Mouse (Mus musculus): ENCODE measurements around the gene Bloc1s2. TPM values are rescaled to one million over a fixed set of nuclear protein-coding genes. Genes with fewer than 3 reads are reported as not detected.

Gene Bloc1s2
- total RNA-seq (2014; fragmentation: Nextera tagmentation) = 51.8 and 70.5 TPM in 2 replicates
- 95.4 and 102 TPM in 2 replicates for total RNA-seq (2017)
- polyA plus RNA-seq (2012) = 302 and 361 TPM in 2 replicates

DNA sequence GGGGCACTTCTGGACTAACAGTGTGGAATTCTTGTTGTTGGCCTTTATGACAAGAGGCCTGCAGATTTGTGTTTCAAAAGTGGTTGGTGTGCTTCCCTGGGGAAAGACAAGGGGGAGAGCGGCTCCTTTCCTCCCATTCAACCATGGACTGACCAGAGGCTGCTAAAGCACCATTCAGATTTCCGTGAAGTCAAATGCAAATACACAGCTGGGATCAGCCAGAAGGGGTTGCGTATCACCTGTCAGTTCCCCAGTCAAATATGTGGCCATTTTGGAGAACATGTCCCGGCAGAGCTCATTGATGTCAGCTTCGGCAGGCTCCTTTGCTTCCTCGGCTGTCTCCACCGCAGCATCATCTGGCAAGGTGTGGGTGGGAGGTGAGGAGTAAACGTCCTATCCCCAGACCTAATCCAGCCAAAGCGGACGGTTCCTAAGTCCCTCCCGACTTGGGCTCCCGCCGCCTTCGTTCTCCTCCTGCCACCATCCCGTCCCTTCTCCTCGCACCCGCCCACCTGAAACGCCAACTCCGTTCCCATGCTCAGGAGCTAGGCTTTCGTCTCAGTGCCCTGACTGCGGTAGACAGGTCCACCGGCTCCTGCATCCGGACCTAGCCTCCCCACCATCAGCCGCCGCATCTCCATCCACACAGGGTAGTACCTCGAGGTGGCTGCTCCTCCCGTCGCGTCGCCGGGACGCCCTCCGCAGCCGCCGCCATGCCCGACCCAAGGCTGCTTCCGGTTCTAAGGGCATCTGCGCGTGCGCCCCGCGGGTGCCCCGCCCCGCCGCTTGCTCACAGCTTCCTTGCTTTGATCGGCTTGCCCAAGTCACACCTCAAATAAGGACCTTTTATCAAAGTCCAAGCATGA is at the start of gene Bloc1s2:
Gene Bloc1s2, minus strand, starts transcription at position 745 of the 866 bp plus-strand sequence.
- Histone ChIP-seq H3K36me3 (replicated peaks) (peaks cover 32% of the 10 kb centered on the region), H3K27me3 (ENCODE audit: insufficient read depth, low read length) (peaks cover 12% of the 10 kb centered on the region), H3K4me3 (ENCODE audit: low read depth, low read length) (peak within 1 kb of the TSS; percentile 90), H3K9me3 (replicated peaks) (no peaks in the 10 kb centered on the region), H3K4me1 (ENCODE audit: insufficient read depth, low read depth, low read length) (peaks cover 32% of the 10 kb centered on the region)
- TF ChIP-seq POLR2AphosphoS5 (IDR thresholded peaks at IDR 0.05; ENCODE audit: insufficient replicate concordance, low read depth, low read length) = no peak
- TF ChIP-seq CTCF (IDR thresholded peaks at IDR 0.05; ENCODE audit: low read depth, low read length) = no peak
- no peak for TF ChIP-seq GATA1 (IDR thresholded peaks at IDR 0.05; ENCODE audit: borderline replicate concordance, low read length)
- no peak for TF ChIP-seq GATA2 (IDR thresholded peaks at IDR 0.05; ENCODE audit: borderline replicate concordance, low read depth, low read length)
- TF ChIP-seq TAL1 (conservative IDR thresholded peaks at IDR 0.05; ENCODE audit: low read depth, low read length) = no peak
- no peak; the same call in 1 of the 2 replicates for ATAC-seq (ENCODE audit: extremely low read depth, insufficient number of reproducible peaks, low FRiP score, poor library complexity, severe bottlenecking)
- DNase-seq (ENCODE audit: low spot score) = peak; percentile 76

- TF ChIP-seq POLR2AphosphoS5 (IDR thresholded peaks at IDR 0.05; ENCODE audit: insufficient replicate concordance, low read depth, low read length) = no peak
- no peak for TF ChIP-seq GATA2 (IDR thresholded peaks at IDR 0.05; ENCODE audit: borderline replicate concordance, low read depth, low read length)
- TF ChIP-seq CTCF (IDR thresholded peaks at IDR 0.05; ENCODE audit: low read depth, low read length) = peak; percentile 61
- TF ChIP-seq TAL1 (conservative IDR thresholded peaks at IDR 0.05; ENCODE audit: low read depth, low read length) = no peak
- TF ChIP-seq GATA1 (IDR thresholded peaks at IDR 0.05; ENCODE audit: borderline replicate concordance, low read length) = no peak
- H3K4me3 ChIP-seq (ENCODE audit: low read depth, low read length) = no peak overlapping the region
- no peaks in the 10 kb centered on the region for H3K36me3 ChIP-seq (replicated peaks)
- peaks cover 56% of the 10 kb centered on the region for H3K4me1 ChIP-seq (ENCODE audit: insufficient read depth, low read depth, low read length)
- no peaks in the 10 kb centered on the region for H3K9me3 ChIP-seq (replicated peaks)
- DNase-seq (ENCODE audit: low spot score) = no peak
- peaks cover 42% of the 10 kb centered on the region for H3K27me3 ChIP-seq (ENCODE audit: insufficient read depth, low read length)
- ATAC-seq (ENCODE audit: extremely low read depth, insufficient number of reproducible peaks, low FRiP score, poor library complexity, severe bottlenecking) = no peak
Observed at GRCm38 (mm10) chr19:44195138-44195537, 48.9 kb upstream of the Bloc1s2 start.

DNA sequence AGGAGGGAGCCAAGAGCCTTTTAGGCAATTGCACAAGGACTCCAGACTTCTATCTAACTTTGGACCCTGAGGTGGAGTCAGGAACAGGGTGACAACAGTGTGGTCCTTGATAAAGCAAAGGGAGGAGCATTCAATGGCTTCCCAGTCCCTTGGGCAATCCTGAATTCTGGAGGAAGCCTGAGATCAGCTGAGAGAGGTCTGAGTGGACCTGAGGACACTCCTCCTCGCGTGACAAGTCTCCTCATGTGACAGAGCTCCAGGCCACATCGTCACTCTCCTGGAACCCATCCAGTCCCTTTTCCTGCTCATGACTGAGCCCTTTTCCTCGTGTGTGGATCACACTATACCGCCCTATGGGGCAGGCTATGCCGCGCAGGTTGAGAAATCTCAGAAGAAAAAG is 47.7 kb upstream of the Bloc1s2 start:
- Histone ChIP-seq H3K4me1 (ENCODE audit: insufficient read depth, low read depth, low read length) (peaks cover 56% of the 10 kb centered on the region), H3K4me3 (ENCODE audit: low read depth, low read length) (no peak overlapping the region), H3K9me3 (replicated peaks) (no peaks in the 10 kb centered on the region), H3K27me3 (ENCODE audit: insufficient read depth, low read length) (peaks cover 51% of the 10 kb centered on the region), H3K36me3 (replicated peaks) (no peaks in the 10 kb centered on the region)
- ATAC-seq (ENCODE audit: extremely low read depth, insufficient number of reproducible peaks, low FRiP score, poor library complexity, severe bottlenecking) (no peak), DNase-seq (ENCODE audit: low spot score) (no peak)
- TF ChIP-seq GATA1 (IDR thresholded peaks at IDR 0.05; ENCODE audit: borderline replicate concordance, low read length) (no peak), TAL1 (conservative IDR thresholded peaks at IDR 0.05; ENCODE audit: low read depth, low read length) (no peak), GATA2 (IDR thresholded peaks at IDR 0.05; ENCODE audit: borderline replicate concordance, low read depth, low read length) (no peak), CTCF (IDR thresholded peaks at IDR 0.05; ENCODE audit: low read depth, low read length) (no peak), POLR2AphosphoS5 (IDR thresholded peaks at IDR 0.05; ENCODE audit: insufficient replicate concordance, low read depth, low read length) (no peak)

DNA sequence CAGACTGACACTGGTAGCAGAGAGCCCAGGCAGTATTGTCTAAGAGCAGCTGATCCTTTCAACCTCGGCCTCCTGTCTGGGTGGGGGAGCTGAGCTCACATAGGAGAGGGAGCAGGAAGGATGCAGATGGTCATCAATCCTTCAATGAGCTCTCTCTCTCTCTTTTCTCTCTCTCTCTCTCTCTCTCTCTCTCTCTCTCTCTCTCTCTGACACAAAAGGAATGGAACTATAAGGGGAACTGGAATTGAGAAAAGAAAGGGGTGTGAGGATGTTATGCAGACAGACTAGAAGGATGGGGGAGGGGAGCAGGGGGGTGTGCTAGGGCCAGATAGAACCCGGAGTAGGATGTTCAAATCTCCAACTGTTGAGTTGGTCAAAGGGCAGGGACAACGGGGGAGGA is 46.1 kb upstream of the Bloc1s2 start, which contains the start of gene Pkd2l1:
Gene Pkd2l1, minus strand, starts transcription at position 101 of the 400 bp plus-strand sequence.
- TF ChIP-seq GATA1 (IDR thresholded peaks at IDR 0.05; ENCODE audit: borderline replicate concordance, low read length) (no peak), POLR2AphosphoS5 (IDR thresholded peaks at IDR 0.05; ENCODE audit: insufficient replicate concordance, low read depth, low read length) (no peak), TAL1 (conservative IDR thresholded peaks at IDR 0.05; ENCODE audit: low read depth, low read length) (no peak), CTCF (IDR thresholded peaks at IDR 0.05; ENCODE audit: low read depth, low read length) (no peak), GATA2 (IDR thresholded peaks at IDR 0.05; ENCODE audit: borderline replicate concordance, low read depth, low read length) (no peak)
- Histone ChIP-seq H3K9me3 (replicated peaks) (no peaks in the 10 kb centered on the region), H3K4me3 (ENCODE audit: low read depth, low read length) (no peak within 1 kb of the TSS), H3K27me3 (ENCODE audit: insufficient read depth, low read length) (peaks cover 54% of the 10 kb centered on the region), H3K4me1 (ENCODE audit: insufficient read depth, low read depth, low read length) (peaks cover 43% of the 10 kb centered on the region), H3K36me3 (replicated peaks) (no peaks in the 10 kb centered on the region)
- ATAC-seq (ENCODE audit: extremely low read depth, insufficient number of reproducible peaks, low FRiP score, poor library complexity, severe bottlenecking) = no peak
- no peak for DNase-seq (ENCODE audit: low spot score)

DNA sequence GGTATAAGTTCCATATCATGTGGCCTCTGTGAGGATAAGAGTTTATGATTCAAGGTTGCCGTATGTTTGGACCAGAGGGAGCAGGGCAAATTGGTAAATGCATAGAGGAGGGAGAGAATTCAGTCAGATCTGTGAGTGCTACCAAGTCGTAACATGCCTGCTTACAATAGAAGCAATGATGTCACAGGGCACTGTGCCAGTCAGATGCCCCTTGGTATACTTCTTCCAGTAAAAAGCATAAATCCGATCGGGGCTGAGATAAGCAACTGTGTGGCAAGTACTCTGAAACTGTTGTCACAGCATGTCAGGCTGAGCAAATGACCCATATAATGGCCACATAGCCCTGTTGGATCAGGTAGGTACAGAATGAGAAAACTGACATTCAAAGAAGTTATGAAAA is 42.8 kb upstream of the Bloc1s2 start:
- TF ChIP-seq POLR2AphosphoS5 (IDR thresholded peaks at IDR 0.05; ENCODE audit: insufficient replicate concordance, low read depth, low read length) (no peak), TAL1 (conservative IDR thresholded peaks at IDR 0.05; ENCODE audit: low read depth, low read length) (no peak), CTCF (IDR thresholded peaks at IDR 0.05; ENCODE audit: low read depth, low read length) (no peak), GATA1 (IDR thresholded peaks at IDR 0.05; ENCODE audit: borderline replicate concordance, low read length) (no peak), GATA2 (IDR thresholded peaks at IDR 0.05; ENCODE audit: borderline replicate concordance, low read depth, low read length) (no peak)
- Histone ChIP-seq H3K9me3 (replicated peaks) (no peaks in the 10 kb centered on the region), H3K4me3 (ENCODE audit: low read depth, low read length) (no peak overlapping the region), H3K27me3 (ENCODE audit: insufficient read depth, low read length) (peaks cover 57% of the 10 kb centered on the region), H3K4me1 (ENCODE audit: insufficient read depth, low read depth, low read length) (peaks cover 22% of the 10 kb centered on the region), H3K36me3 (replicated peaks) (no peaks in the 10 kb centered on the region)
- ATAC-seq (ENCODE audit: extremely low read depth, insufficient number of reproducible peaks, low FRiP score, poor library complexity, severe bottlenecking) (no peak), DNase-seq (ENCODE audit: low spot score) (no peak)

DNA sequence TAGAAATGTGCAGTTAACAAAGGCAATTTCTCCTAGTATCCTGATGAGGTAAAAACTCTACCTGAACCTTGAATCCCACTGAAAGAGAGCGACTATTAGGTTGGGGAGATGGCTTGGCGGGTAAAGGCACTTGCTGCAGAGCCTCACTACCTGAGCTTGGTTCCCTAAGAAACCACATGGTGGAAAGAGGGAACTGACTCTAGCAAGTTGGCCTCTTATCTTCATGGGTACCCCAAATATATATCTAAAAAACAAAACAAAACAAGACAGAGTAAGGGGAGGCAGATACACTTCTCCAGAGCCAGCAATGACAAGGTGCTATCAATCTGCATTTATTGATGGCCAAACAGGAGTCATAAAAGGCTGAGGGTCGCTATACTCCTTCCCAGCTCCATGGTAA is 37.7 kb upstream of the Bloc1s2 start:
- Histone ChIP-seq H3K4me3 (ENCODE audit: low read depth, low read length) (no peak overlapping the region), H3K36me3 (replicated peaks) (no peaks in the 10 kb centered on the region), H3K4me1 (ENCODE audit: insufficient read depth, low read depth, low read length) (peaks cover 19% of the 10 kb centered on the region), H3K27me3 (ENCODE audit: insufficient read depth, low read length) (peaks cover 19% of the 10 kb centered on the region; the same call in 1 of the 2 replicates), H3K9me3 (replicated peaks) (no peaks in the 10 kb centered on the region)
- DNase-seq (ENCODE audit: low spot score) (no peak), ATAC-seq (ENCODE audit: extremely low read depth, insufficient number of reproducible peaks, low FRiP score, poor library complexity, severe bottlenecking) (no peak)
- TF ChIP-seq GATA2 (IDR thresholded peaks at IDR 0.05; ENCODE audit: borderline replicate concordance, low read depth, low read length) (no peak), TAL1 (conservative IDR thresholded peaks at IDR 0.05; ENCODE audit: low read depth, low read length) (no peak), CTCF (IDR thresholded peaks at IDR 0.05; ENCODE audit: low read depth, low read length) (no peak), POLR2AphosphoS5 (IDR thresholded peaks at IDR 0.05; ENCODE audit: insufficient replicate concordance, low read depth, low read length) (no peak)

Data from G1E (cell line).